Mouse (Mus musculus) ES-Bruce4 (cell line): ENCODE measurements around the gene Actr5.

Experiments
- CTCF ChIP-seq: IDR thresholded peaks from one replicate; pipeline ENCODE4 v1.8.1; 2011; ENCODE audit warnings: low read depth, low read length
- POLR2A ChIP-seq: IDR thresholded peaks from one replicate; pipeline ENCODE4 v1.8.1; 2011; ENCODE audit warnings: low read length; ENCODE audit not compliant: insufficient read depth

DNA sequence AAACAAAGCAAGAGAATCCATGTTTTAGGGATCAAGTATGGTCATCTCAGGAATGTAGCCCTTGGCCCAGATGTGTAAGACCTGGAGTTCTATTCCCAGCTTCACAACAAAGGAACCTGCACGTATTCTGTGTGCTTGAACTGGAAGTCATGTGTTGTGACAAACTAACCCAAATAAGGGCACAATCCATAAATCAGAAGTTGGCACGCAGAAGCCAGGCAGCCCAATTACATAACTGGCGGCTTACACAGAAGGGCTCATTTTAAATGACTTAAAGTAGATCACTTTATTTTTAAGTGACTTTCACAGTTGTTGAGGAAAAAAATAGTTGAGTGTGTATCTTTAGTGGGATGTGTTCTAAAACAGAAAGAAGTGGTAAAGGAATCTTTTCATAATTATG is 19.1 kb downstream of the Actr5 start:
- TF ChIP-seq CTCF (no peak), POLR2A (no peak)
